14 mouse cellular contexts compared by ENCODE assay signal in genomic region chr8:103199696-103200615, GRCm38 (mm10).
DNase-seq lines count a peak whose midpoint lies in the region; ATAC-seq lines count a peak whose summit lies in the region.
"Had no signal": no experiment of that assay in that cellular context is flagged by ENCODE, and none has a peak within 500 bp of the region (broad histone marks: within the 10 kb centered on the region; RNA-seq: fewer than 3 reads in every experiment).

No protein-coding gene starts in this region.

- H3K4me2 ChIP-seq in intestine, embryonic 15.5 days (replicated peaks): no peak overlapping the region
- no peak overlapping the region for H3K4me2 ChIP-seq in hindbrain, embryonic 16.5 days (ENCODE audit: low read length)
- H3K4me2 ChIP-seq: forebrain, embryonic 13.5 days; hindbrain, embryonic 14.5 days had no signal

- H3K9ac ChIP-seq in intestine, embryonic 15.5 days: no peak overlapping the region
- H3K9ac ChIP-seq in hindbrain, embryonic 16.5 days (ENCODE audit: low read depth, low read length): no peak overlapping the region
- H3K9ac ChIP-seq: forebrain, embryonic 13.5 days; hindbrain, embryonic 14.5 days had no signal

- H3K27ac ChIP-seq in intestine, embryonic 15.5 days: no peak overlapping the region
- no peak overlapping the region for H3K27ac ChIP-seq in hindbrain, embryonic 16.5 days (ENCODE audit: low read depth, low read length)
- H3K27ac ChIP-seq: forebrain, embryonic 13.5 days; hindbrain, embryonic 14.5 days; midbrain, embryonic 10.5 days had no signal

- DNase-seq in kidney, adult 9 months: peak; percentile 4
- no peak for DNase-seq in kidney, postnatal 10 days
- DNase-seq in 3T3-L1 (ENCODE audit: low read depth, low spot score): peak; percentile 66
- peak; percentile 41 for DNase-seq in embryo, embryonic 10.5 days (ENCODE audit: low spot score)
- no peak for DNase-seq in Muller cell, postnatal 12 days (ENCODE audit: inconsistent ontology term)
- no peak for DNase-seq in layer of hippocampus, adult 11-12 months (ENCODE audit: low spot score)
- DNase-seq: adrenal gland, postnatal 10 days; gastrocnemius, postnatal 36 days; spleen, adult 18-20 months had no signal

- no peak overlapping the region for H3K4me3 ChIP-seq in intestine, embryonic 15.5 days (replicated peaks)
- no peak overlapping the region for H3K4me3 ChIP-seq in hindbrain, embryonic 16.5 days (ENCODE audit: low read length)
- H3K4me3 ChIP-seq: forebrain, embryonic 13.5 days; midbrain, embryonic 10.5 days had no signal

- 45% methylated on average over 11 of the region's 11 CpGs for WGBS in intestine, embryonic 15.5 days
- 68% methylated on average over 11 of the region's 11 CpGs for WGBS in hindbrain, embryonic 16.5 days

- peak; percentile 53; the same call in 1 of the 2 replicates for ATAC-seq in intestine, embryonic 15.5 days
- ATAC-seq in hindbrain, embryonic 16.5 days: no peak
- ATAC-seq: forebrain, embryonic 13.5 days had no signal

- H3K27me3 ChIP-seq in intestine, embryonic 15.5 days (replicated peaks): no peaks in the 10 kb centered on the region
- no peaks in the 10 kb centered on the region for H3K27me3 ChIP-seq in hindbrain, embryonic 16.5 days (replicated peaks; ENCODE audit: control insufficient read depth, insufficient read depth, low read length)
- H3K27me3 ChIP-seq: forebrain, embryonic 13.5 days had no signal

- no peaks in the 10 kb centered on the region for H3K9me3 ChIP-seq in intestine, embryonic 15.5 days
- H3K9me3 ChIP-seq in hindbrain, embryonic 16.5 days (ENCODE audit: control insufficient read depth, low read length): no peaks in the 10 kb centered on the region
- H3K9me3 ChIP-seq: forebrain, embryonic 13.5 days; midbrain, embryonic 10.5 days had no signal

- H3K36me3 ChIP-seq in intestine, embryonic 15.5 days: no peaks in the 10 kb centered on the region
- no peaks in the 10 kb centered on the region for H3K36me3 ChIP-seq in hindbrain, embryonic 16.5 days (ENCODE audit: control insufficient read depth, insufficient read depth, low read length)
- H3K36me3 ChIP-seq: midbrain, embryonic 10.5 days had no signal

- H3K4me1 ChIP-seq in intestine, embryonic 15.5 days (replicated peaks): 0 out of 2 replicates have a peak, but pooled peaks cover 3% of the 10 kb centered on the region
- H3K4me1 ChIP-seq in hindbrain, embryonic 16.5 days (ENCODE audit: control insufficient read depth, insufficient read depth, low read depth, low read length): no peaks in the 10 kb centered on the region

Comparison
In these comparisons a context has a peak if more than half of its experiments do, and no peak if none do; other contexts are left out.
1. DNase-seq: peak in kidney, adult 9 months (single experiment), 3T3-L1 (single experiment) and embryo, embryonic 10.5 days (single experiment); none in kidney, postnatal 10 days (single experiment), Muller cell, postnatal 12 days (single experiment) and layer of hippocampus, adult 11-12 months (single experiment).